ENCODE assay signal across 1 mouse cellular context in the genomic region with DNA sequence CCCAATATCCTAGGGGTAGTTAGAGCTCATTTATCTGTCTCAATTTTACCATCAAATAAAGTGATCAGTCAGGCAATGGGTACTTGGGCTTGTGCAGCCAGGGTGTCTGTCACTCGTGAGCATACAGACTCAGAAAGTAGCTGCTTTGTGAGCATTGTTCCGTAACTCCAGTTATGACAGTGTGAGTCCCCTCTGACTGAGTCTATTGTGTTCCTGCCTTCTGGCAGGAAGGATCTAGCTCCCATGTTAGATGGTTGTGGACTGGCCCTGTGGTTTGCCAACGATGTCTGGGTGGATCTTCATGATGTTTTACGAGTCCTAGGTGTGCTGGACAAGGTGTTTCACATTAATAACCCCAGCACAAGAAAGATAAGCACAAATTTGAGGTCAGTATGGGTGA.
TF ChIP-seq lines count a peak whose summit lies in the region.

No protein-coding gene starts in this region.

TF ChIP-seq in CH12.LX, 34 proteins besides CTCF, POLR2A, EP300 and RAD21:
- no peak for TF ChIP-seq KAT2A (IDR thresholded peaks at IDR 0.05; ENCODE audit: insufficient replicate concordance, low read length)
- no peak for TF ChIP-seq MEF2A (IDR thresholded peaks at IDR 0.05; ENCODE audit: borderline replicate concordance, low read depth, low read length)
- no peak for TF ChIP-seq USF1 (IDR thresholded peaks at IDR 0.05; ENCODE audit: low read depth, low read length)
- TF ChIP-seq PAX5 (IDR thresholded peaks at IDR 0.05; ENCODE audit: low read length): no peak
- no peak for TF ChIP-seq MAX (IDR thresholded peaks at IDR 0.05; ENCODE audit: low read length)
- TF ChIP-seq JUN (IDR thresholded peaks at IDR 0.05; ENCODE audit: insufficient read depth, low read depth, low read length): no peak
- no peak for TF ChIP-seq ELF1 (IDR thresholded peaks at IDR 0.05; ENCODE audit: low read depth, low read length)
- TF ChIP-seq NRF1 (IDR thresholded peaks at IDR 0.05; ENCODE audit: low read depth, low read length): no peak
- TF ChIP-seq TCF12 (IDR thresholded peaks at IDR 0.05; ENCODE audit: low read depth, low read length): no peak
- TF ChIP-seq E2F4 (IDR thresholded peaks at IDR 0.05; ENCODE audit: insufficient replicate concordance, low read depth, low read length): no peak
- TF ChIP-seq ZMIZ1 (IDR thresholded peaks at IDR 0.05; ENCODE audit: low read depth, low read length): no peak
- TF ChIP-seq NELFE (IDR thresholded peaks at IDR 0.05; ENCODE audit: low read depth, low read length): no peak
- TF ChIP-seq ZNF384 (IDR thresholded peaks at IDR 0.05; ENCODE audit: low read depth, low read length): no peak
- TF ChIP-seq ETS1 (conservative IDR thresholded peaks at IDR 0.05; ENCODE audit: low read depth, low read length): no peak
- no peak for TF ChIP-seq ZKSCAN1 (IDR thresholded peaks at IDR 0.05; ENCODE audit: borderline replicate concordance, low read depth, low read length)
- TF ChIP-seq TBP (conservative IDR thresholded peaks at IDR 0.05; ENCODE audit: low read depth, low read length): no peak
- no peak for TF ChIP-seq GABPA (IDR thresholded peaks at IDR 0.05; ENCODE audit: insufficient replicate concordance, low read depth, low read length)
- TF ChIP-seq MAFK (IDR thresholded peaks at IDR 0.05; ENCODE audit: insufficient replicate concordance, low read length): no peak
